Mouse (Mus musculus) lung, postnatal 36 days (tissue): ENCODE results near the gene Gm29735.
"Not testable (repeated sequence)": the region's sequence is repeated elsewhere in the genome, so short reads cannot be mapped to it uniquely, and the experiment has no call there.

ENCODE experiments used
- DNase-seq: peaks from one replicate; pipeline ENCODE4 v3.0.0; 2022; ENCODE audit warnings: mixed read lengths

The Gm29735 gene

GRCm38 (mm10) chr7:142157013-142157412 lies at the start of gene Gm29735:
Gene Gm29735, minus strand, starts transcription at chr7:142157113.
- DNase-seq = not testable (repeated sequence)

DNA sequence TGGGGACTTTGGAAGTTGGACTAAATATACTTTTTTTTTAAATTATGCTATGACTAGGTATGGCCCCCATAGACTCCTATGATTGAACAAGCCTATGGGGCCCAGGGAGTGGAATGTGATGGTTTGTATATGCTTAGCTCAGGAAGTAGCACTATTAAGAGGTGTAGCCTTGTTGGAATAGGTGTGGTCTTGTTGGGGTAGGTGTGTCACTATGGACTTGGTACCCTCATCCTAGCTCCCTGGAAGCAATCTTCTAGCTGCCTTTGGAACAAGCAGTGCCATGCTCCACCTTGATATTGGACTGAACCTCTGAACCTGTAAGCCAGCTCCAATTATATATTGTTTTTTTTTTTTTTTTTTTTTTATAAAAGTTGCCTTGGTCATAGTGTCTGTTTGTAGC lies 48.6 kb upstream of the Gm29735 start:
- DNase-seq = no peak

- DNase-seq = no peak
Observed at GRCm38 (mm10) chr7:142201064-142201463, 44.2 kb upstream of the Gm29735 start, which contains the start of gene Krtap5-3. Gene Krtap5-3, plus strand, starts transcription at chr7:142201364.

- no peak for DNase-seq
Observed at GRCm38 (mm10) chr7:142198748-142199147, 41.8 kb upstream of the Gm29735 start.

GRCm38 (mm10) chr7:142190289-142190688 lies 33.4 kb upstream of the Gm29735 start, which contains the start of gene Gm10153:
Gene Gm10153, minus strand, starts transcription at chr7:142190389.
- no peak for DNase-seq

GRCm38 (mm10) chr7:142188156-142188555 lies 31.2 kb upstream of the Gm29735 start:
- no peak for DNase-seq

- no peak for DNase-seq
Observed at GRCm38 (mm10) chr7:142181021-142181420, 24.1 kb upstream of the Gm29735 start.

DNA sequence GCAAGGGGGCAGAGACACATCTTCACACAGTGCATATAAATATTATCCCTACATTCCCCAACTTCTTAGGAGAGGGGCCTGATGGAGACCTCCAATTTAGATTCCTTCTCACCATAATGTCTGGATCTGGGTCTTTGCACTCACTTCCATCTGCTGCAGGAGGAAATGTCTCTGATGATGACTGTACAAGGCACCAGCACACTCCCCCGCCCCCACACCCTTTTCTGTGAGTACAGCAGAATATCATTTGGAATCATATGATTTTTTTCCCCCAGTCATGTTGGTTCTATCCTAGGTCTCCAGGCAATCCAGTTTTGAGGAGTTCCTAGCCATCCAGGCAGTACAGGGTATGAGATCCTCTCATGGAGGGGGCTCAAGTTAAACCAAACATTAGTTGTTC lies 21.8 kb upstream of the Gm29735 start:
- no peak for DNase-seq

- DNase-seq = not testable (repeated sequence)
Observed at GRCm38 (mm10) chr7:142175905-142176304, 19.0 kb upstream of the Gm29735 start, which contains the start of gene Krtap5-2. Gene Krtap5-2, minus strand, starts transcription at chr7:142176005.

DNA sequence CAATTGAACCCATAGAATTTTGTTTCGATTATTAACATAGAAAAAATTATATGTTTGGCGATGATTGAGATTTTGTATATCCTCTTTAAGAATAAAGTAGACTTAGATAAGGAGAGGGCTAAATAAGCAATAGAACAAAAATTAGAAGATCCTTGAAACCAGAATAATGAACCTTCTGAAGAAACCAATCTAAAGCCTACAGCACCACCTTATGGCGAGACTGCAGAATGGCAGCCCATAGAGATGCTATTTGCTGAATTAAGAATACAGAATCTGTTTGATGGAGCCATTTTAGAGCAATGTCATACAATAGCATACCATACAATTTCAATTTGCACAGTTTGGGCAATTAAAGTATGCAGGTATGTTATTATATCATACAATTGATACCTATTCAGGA lies 12.9 kb upstream of the Gm29735 start:
- DNase-seq = peak; percentile 13

- DNase-seq = not testable (repeated sequence)
Observed at GRCm38 (mm10) chr7:142165639-142166038, 8.7 kb upstream of the Gm29735 start, which contains the start of gene Gm4553. Gene Gm4553, minus strand, starts transcription at chr7:142165739.

DNA sequence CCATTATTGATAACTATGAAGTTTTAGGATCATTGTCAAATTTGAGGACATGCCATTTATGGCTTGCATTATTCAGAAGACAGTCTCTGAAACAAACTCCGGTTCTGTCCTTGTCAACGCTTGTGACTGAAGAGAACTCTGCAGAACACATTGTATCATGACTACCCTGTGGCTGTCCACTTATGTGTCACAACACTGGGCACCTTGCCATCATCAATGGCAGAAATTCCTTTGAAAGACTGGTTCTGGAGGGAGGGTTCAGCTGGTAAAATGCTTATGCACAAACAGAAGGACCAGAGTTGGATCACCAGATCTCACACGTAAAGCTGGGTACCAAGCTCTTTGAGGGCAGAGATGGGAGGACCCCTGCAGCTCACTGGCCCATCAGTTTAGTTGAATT lies 2.5 kb upstream of the Gm29735 start:
- no peak for DNase-seq

DNA sequence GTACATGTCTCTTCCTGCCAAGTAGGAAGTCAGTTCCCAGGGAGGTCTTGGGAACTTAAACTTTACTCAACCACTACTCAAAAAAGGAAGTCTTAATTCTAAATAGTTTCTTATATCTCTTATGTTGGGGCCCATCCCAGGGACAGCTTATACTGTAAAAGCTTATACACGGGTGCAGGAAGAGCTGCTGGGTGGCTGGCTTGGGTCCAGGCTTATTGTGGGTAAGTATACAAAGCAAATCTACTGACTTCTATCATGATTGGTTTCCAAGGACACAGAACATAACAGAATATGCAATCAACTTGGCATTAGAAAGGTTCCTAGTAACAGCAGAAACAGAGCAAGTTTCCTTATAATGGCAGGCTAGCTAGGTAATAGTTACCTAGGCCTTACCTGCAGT lies 1.6 kb downstream of the Gm29735 start:
- DNase-seq = no peak

DNA sequence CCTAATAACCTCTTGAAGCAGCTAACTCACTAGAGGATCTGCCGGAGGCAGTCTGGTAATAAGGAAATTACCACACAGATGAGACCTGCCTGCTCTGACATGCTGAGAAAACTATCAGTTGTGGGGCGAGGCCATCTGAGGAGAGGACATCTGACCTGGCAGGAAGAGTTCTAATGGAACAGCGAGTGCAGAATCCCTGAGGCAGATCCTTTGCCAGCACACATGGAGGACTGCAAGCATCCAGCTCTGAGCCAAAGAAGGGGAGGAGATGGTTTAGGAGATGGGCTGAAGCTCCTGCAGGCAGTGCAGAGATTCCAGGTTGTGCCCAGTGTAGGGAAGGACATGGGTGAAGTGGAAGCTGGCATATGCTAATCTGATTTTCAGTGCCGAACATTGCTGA lies 4.7 kb downstream of the Gm29735 start:
- DNase-seq = no peak

DNA sequence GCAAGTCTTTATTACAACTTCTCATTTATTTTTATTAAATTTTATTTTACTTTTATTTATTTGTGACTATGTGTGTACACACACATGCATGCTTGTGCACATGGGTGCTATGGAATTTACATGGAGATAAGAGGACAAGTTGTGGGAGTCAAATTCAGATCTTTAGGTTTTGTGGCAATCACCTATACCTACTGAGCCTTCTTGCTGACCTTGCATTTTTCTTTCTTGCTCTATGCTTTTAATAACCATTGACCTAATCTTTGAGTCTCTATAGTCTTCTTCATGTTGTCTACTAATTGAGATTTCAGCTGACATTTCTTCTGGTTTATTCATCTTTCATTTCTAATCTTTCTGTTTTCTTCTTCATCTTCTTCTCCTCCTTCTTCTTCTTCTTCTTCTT lies 8.3 kb downstream of the Gm29735 start:
- no peak for DNase-seq

DNA sequence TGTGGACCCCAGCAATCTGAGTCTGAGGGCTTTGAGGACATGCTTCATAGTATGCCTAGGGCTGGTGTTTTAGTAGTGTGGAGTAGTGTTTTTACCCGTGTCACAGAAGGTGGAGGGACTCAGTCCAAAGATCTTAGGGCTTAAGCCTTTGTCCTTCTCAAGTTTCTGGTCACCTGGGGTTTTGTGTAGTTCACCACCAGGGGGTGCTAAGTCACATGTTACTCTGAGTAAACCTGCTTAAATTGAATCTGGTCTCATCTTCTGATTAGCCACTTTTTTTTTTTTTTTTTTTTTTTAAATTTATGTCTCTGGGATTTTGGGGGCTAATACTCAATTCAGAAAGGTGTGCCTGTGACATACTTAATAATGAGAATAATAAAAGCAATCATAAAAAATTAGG lies 10.9 kb downstream of the Gm29735 start:
- DNase-seq = peak; percentile 80

- DNase-seq = no peak
Observed at GRCm38 (mm10) chr7:142145413-142145940, 11.4 kb downstream of the Gm29735 start.

DNA sequence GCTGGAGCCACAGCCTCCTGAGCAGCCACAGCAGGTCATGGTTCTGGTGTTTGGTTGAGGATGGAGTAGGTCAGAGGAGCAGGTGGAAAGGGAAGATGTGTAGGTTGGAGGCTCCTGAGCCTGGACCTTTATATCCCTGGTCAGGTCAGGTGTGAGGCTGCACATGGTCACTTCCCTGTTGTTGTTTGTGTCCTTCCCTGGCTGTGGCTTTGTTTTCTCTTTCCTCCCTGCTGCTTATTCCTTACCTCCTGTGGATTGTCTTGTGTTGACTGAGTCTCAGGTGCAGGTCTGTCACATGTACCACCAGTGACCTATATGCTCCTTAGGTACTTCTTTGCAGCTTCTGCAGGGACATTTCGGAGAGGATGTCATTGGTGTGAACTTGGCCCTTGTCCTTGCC lies 12.4 kb downstream of the Gm29735 start, which contains the start of gene Gm45337:
Gm45337 (minus strand) TSS at position 101 of the 400 bp plus-strand sequence.
- no peak for DNase-seq

DNA sequence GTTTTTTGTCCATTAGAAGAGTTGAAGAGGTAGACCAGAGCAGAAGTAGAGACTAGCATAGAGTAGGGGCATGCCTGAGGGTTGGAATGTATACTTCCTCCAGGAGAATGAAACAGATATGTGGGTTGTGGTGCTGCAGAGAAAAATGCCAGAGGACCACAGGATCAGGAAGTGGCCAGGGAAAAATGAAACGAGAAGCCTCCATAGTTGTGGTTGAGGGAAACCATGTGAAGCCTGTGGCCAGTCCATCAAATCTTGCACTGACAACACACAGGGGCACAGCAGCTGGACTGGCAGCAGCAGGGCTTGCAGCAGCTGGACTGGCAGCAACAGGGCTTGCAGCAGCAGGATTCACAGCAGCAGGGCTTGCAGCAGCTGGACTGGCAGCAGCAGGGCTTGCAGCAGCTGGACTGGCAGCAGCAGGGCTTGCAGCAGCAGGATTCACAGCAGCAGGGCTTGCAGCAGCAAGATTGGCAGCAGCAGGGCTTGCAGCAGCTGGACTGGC lies 13.4 kb downstream of the Gm29735 start:
- DNase-seq = not testable (repeated sequence)

DNA sequence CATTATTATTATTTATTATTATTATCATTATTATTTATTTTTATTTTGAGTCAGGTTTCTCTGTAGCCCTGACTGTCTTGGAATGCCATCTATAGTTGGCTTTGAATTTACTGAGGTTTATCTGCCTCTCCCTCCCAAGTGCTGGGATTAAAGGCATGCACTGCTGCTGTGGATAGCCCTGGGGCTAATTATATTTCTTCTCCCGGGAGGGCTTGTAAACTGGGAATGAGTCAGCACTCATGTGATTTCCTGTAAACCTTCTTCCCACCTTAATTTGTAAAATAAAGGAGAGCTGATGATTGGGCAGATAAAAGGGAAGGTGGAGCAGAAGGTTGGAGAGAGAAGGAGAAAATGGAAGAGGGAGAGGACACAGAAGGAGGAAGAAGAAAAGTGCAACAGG lies 16.2 kb downstream of the Gm29735 start:
- DNase-seq = no peak

- DNase-seq = not testable (repeated sequence)
Observed at GRCm38 (mm10) chr7:142135934-142136333, 21.0 kb downstream of the Gm29735 start, which contains the start of gene Gm39115. Gene Gm39115, minus strand, starts transcription at chr7:142136034.

DNA sequence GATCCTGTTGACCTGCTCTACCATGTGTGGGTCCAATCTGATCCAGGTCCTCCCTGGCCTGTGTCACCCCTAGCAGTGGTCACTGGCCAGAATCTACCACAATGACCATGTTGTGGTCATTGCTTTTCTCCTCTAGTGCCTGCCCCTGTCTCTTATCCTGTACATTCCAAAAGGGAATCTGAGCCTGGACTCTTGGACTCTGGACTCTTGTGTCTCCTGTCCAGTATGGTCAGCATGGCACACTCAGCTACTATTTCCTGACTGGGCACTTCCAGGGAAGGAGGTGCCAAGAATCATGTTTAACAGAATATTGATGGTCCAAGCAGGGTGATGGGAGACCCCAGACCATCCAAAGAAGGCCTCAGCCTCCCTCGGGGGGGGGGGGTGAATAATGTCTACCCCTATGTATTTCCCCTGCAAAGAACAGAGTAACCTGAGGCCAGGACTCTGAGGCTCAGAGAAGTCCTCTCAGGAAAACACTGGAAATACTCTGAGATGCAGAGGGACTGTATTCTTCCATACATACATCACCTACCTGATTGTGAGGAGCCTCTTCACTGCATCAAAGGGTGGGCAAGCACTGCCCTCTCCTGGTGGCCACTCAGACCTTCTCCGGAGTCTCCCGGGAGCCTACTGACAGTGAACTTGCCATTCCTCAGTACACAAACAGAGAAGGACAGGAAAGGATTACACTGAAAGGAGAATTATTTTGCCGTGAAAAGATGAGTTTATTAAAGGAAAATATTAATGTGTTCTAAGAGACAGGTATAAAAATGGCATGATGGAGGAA lies 22.5 kb downstream of the Gm29735 start:
- no peak for DNase-seq

DNA sequence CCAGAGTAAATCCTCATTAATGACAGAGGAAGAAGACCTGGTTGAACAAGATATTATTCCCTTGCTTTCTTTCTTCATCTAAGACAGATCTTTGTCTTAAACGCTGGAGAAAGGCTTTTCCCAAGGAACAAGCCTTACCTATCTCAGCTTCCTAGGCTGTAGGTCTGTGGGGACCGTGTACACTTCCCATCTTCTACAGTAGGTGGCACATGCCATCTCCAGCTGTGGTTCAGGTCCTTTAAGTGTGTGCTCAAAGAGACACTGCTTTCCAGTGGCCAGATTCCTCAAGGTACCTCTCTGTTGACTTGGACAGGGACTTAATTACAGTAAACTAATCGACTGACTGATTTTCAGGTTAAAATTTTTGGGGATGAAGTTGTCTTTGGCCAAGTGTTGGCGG lies 28.1 kb downstream of the Gm29735 start:
- no peak for DNase-seq

- DNase-seq = not testable (repeated sequence)
Observed at GRCm38 (mm10) chr7:142120629-142121028, 36.3 kb downstream of the Gm29735 start, which contains the start of gene Gm45618. Gene Gm45618, minus strand, starts transcription at chr7:142120729.
